Mouse (Mus musculus) forebrain, postnatal 0 days (tissue): ENCODE measurements around the gene Ebf1. TPM values are rescaled to one million over a fixed set of nuclear protein-coding genes. Genes with fewer than 3 reads are reported as not detected.

Source experiments
- ATAC-seq: fragments of 200-750 bp; cut with Nextera tagmentation; 2 replicates; pipeline ENCODE4 v1.8.0; 2017; ENCODE audit warnings: mild to moderate bottlenecking, moderate library complexity
- DNase-seq: peaks from one replicate; pipeline ENCODE4 v3.0.0-alpha.2; 2015
- H3K27ac ChIP-seq: fragments of 300-500 bp; sonication (generic); 2 replicates; pipeline ENCODE4 v1.5.1; 2014; ENCODE audit warnings: low read depth, mild to moderate bottlenecking, antibody characterized with exemption, low read length, moderate library complexity, mixed read lengths
- H3K27me3 ChIP-seq: fragments of 300-500 bp; sonication (generic); 2 replicates; pipeline ENCODE4 v1.6.1; 2014; ENCODE audit warnings: mild to moderate bottlenecking, low read length, mixed read lengths; ENCODE audit not compliant: insufficient read depth
- H3K36me3 ChIP-seq: fragments of 300-500 bp; sonication (generic); 2 replicates; pipeline ENCODE4 v1.6.1; 2014; ENCODE audit warnings: mild to moderate bottlenecking, moderate library complexity; ENCODE audit not compliant: insufficient read depth
- H3K4me1 ChIP-seq: fragments of 300-500 bp; sonication (generic); 2 replicates; pipeline ENCODE4 v1.6.1; 2014; ENCODE audit warnings: antibody characterized with exemption; ENCODE audit not compliant: insufficient read depth
- H3K4me2 ChIP-seq: fragments of 300-500 bp; sonication (generic); 2 replicates; pipeline ENCODE4 v1.6.1; 2014; ENCODE audit warnings: low read depth, mild to moderate bottlenecking, moderate library complexity
- H3K4me3 ChIP-seq: fragments of 300-500 bp; sonication (generic); 2 replicates; pipeline ENCODE4 v1.5.1; 2014; ENCODE audit warnings: low read depth, low read length, mixed read lengths
- H3K9ac ChIP-seq: fragments of 300-500 bp; sonication (generic); 2 replicates; pipeline ENCODE4 v1.6.1; 2014; ENCODE audit warnings: mild to moderate bottlenecking
- H3K9me3 ChIP-seq: fragments of 300-500 bp; sonication (generic); 2 replicates; pipeline ENCODE4 v1.6.1; 2016; ENCODE audit warnings: low read length
- CTCF ChIP-seq: sonication (generic); IDR thresholded peaks from 2 replicates; pipeline ENCODE4 v1.5.1; 2016; ENCODE audit warnings: antibody characterized with exemption, control low read depth, low read depth
- WGBS: fragments of 180-500 bp; shearing (Covaris S2); extraction: QIAGEN DNeasy Blood & Tissue Kit; methylation state at CpG from one replicate; pipeline ENCODE4 v1.1.7; 2014; 5-methylcytosine and 5-hydroxymethylcytosine counted together
- polyA plus RNA-seq: library from polyadenylated mRNA; unstranded; fragments of >200 nt; fragmentation: Nextera tagmentation; extraction: Ambion mirVana; gene quantifications from 2 replicates; pipeline ENCODE4 v1.2.1, GENCODE M21; 2015
- total RNA-seq: library from RNA; depleted of rRNA; stranded (reverse); fragments of >200 nt; gene quantifications from 2 replicates; pipeline ENCODE4 v1.2.3, GENCODE M21; 2014

The Ebf1 gene
- total and polyA plus RNA-seq, 2 experiments from 2014 or later = 12.9 to 20.6 TPM

DNA sequence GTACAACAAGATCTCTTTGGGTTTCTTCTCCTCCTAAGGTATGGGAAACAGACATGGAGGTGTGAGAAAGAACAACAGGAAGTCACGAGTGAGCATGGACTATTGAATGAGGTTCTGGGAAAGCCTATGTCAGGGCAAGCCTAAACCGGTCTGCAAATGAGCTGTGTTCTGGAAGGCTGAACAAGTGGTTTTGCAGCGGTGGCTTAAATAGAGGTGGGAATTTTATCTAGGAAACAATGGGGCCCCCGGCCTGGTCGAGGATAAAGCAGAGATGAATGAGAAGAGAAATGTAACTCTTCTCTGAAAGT, 73.1 kb downstream of the Ebf1 start:
- H3K4me2 ChIP-seq = no peak overlapping the region
- 88% methylated on average over 5 of the region's 5 CpGs for WGBS
- ATAC-seq (no peak), DNase-seq (no peak)
- H3K4me1 ChIP-seq = no peaks in the 10 kb centered on the region
- no peak overlapping the region for H3K27ac ChIP-seq
- no peak overlapping the region for H3K4me3 ChIP-seq
- no peak overlapping the region for H3K9ac ChIP-seq
- no peaks in the 10 kb centered on the region for H3K36me3 ChIP-seq
- peaks cover 15% of the 10 kb centered on the region for H3K27me3 ChIP-seq
- TF ChIP-seq CTCF = no peak
- H3K9me3 ChIP-seq = no peaks in the 10 kb centered on the region

DNA sequence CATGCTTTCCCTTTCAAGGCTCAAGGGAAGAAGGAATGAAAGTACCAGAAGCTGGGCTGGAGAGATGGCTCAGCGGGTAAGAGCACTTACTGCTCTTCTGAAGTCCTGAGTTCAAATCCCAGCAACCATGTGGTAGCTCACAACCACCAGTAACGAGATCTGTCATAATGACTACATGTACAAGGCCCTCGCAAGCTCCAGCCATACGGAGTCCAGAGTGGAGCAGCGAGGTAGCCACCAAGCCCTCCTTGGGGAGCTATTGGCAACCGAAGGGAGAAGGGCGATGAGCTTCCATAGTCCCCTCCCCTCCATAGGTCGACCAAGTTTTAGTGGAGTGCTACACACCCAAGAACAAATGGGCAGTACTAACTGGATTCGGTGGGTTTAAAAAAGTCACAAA, 78.3 kb downstream of the Ebf1 start:
- H3K27ac ChIP-seq = no peak overlapping the region
- DNase-seq (no peak), ATAC-seq (no peak)
- no peak overlapping the region for H3K4me3 ChIP-seq
- H3K27me3 ChIP-seq = peaks cover 6% of the 10 kb centered on the region
- no peak overlapping the region for H3K9ac ChIP-seq
- WGBS = 95% methylated on average over 9 of the region's 9 CpGs
- no peaks in the 10 kb centered on the region for H3K4me1 ChIP-seq
- H3K9me3 ChIP-seq = no peaks in the 10 kb centered on the region
- no peak overlapping the region for H3K4me2 ChIP-seq
- no peaks in the 10 kb centered on the region for H3K36me3 ChIP-seq
- no peak for TF ChIP-seq CTCF

DNA sequence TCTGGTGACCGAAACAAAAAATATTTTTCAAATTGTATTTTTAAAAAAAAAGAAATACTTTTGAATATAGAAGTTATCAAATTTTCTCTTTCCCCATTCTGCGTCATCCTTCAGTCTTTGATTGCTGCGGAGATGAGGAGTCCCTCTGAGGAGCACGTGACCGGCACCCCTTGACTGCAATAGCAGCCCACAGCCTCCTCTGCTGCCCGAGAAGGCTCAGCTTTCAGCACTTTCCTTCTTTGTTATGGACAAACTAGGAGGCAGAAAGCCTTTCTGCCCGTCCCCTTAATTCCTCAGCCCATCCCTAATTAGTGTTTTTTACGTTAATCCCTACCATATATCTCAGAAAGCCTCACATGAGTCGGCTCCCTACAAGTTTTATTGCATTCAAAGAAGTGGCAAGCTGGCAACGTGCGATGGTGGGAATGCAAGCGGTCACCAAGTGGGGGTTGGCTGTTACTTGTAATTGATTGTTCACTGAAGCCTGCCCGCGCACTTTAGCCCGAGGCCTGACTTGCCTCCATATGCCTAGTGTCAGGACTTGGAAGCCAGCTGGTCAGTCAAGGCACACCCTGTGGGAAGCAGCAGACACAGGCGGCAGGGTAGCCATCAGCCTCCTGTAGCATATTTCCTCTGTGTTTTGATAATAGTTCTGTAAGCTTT, 79.6 kb downstream of the Ebf1 start:
- Histone ChIP-seq H3K9ac (no peak overlapping the region), H3K36me3 (no peaks in the 10 kb centered on the region), H3K9me3 (no peaks in the 10 kb centered on the region), H3K4me2 (peak overlapping the region; percentile 26), H3K27ac (no peak overlapping the region), H3K27me3 (peaks cover 6% of the 10 kb centered on the region), H3K4me3 (no peak overlapping the region), H3K4me1 (no peaks in the 10 kb centered on the region)
- whole genome bisulfite sequencing = 7% methylated on average over 16 of the region's 16 CpGs
- DNase-seq = peak; percentile 27
- TF ChIP-seq CTCF = no peak
- ATAC-seq = peak; percentile 43

DNA sequence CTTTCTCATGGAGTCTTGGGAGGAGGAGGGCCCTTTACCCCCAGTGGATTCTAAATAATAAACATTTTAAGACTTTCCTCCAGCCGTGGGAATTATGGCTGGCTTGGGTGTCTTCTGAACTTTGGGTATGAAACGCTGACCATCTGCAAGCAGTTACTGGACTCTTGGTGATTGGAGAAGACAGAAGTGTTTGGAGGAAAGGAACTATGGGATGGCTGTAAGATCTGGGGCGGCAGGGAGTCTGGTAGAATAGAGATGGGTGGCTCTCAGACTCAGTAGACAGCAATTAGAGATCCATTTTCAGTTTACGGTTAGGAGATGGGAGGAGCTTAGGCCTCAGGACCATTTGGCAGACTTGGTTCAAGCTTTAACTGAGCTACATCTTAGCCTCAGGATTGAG, 83.1 kb downstream of the Ebf1 start:
- Histone ChIP-seq H3K4me1 (no peaks in the 10 kb centered on the region), H3K4me3 (no peak overlapping the region), H3K27ac (no peak overlapping the region), H3K4me2 (no peak overlapping the region), H3K36me3 (no peaks in the 10 kb centered on the region), H3K9ac (no peak overlapping the region), H3K27me3 (no peaks in the 10 kb centered on the region), H3K9me3 (no peaks in the 10 kb centered on the region)
- TF ChIP-seq CTCF = no peak
- no peak for DNase-seq
- ATAC-seq = no peak
- WGBS = 85% methylated on average over 4 of the region's 4 CpGs

DNA sequence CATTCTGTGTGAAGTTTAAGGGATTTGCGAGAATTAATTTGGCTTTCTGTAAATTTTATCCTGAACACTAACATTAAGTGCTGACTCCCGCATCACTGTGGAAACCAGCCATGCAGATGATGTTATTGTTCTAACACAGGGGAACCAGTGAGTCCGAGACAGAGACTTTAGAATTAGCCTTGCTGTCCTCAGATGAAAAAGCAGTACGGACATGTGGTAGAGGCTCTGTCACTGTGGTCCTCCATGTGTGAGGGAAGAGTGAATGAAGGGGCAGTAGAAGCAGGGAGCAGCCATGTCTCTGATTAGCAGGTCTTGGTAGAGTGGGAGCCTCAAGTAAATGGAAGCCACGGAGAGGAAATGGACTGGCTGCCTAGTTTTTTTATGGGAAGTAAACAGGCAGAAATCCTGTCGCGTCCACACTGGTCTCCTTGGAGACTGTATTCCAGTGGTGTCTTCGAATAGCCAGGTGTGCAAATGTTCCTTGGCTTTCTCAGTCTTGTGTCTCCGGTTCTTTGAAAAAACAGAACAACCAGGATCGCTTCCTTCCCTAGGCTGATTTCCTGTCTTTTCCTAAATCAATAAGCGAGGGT, 84.2 kb downstream of the Ebf1 start:
- H3K4me2 ChIP-seq = no peak overlapping the region
- H3K27me3 ChIP-seq = no peaks in the 10 kb centered on the region
- TF ChIP-seq CTCF = no peak
- H3K9ac ChIP-seq = no peak overlapping the region
- no peaks in the 10 kb centered on the region for H3K36me3 ChIP-seq
- no peaks in the 10 kb centered on the region for H3K4me1 ChIP-seq
- no peak overlapping the region for H3K4me3 ChIP-seq
- ATAC-seq (no peak), DNase-seq (no peak)
- WGBS = 53% methylated on average over 11 of the region's 11 CpGs
- no peaks in the 10 kb centered on the region for H3K9me3 ChIP-seq
- no peak overlapping the region for H3K27ac ChIP-seq

DNA sequence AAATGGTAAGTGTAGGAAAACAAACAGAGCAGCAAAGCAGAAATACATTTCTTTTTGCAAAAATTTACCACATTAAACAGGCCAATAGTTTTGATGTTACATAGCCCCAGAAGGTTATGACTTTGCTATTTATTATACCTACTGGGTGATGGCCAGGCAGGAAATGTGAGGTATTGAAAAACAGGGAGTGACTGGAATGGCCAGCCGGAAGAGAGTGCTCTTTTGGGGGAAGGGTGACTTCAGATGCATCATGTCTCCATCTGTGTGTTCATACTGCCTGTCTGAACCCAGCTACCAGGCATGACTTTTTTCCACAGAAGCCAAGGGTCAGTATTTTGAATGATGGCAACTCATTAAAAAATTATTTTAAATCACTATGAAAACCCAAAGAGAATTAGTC, 84.7 kb downstream of the Ebf1 start:
- ATAC-seq (no peak), DNase-seq (no peak)
- H3K9me3 ChIP-seq = no peaks in the 10 kb centered on the region
- H3K27ac ChIP-seq = no peak overlapping the region
- no peaks in the 10 kb centered on the region for H3K4me1 ChIP-seq
- H3K4me3 ChIP-seq = no peak overlapping the region
- no peak for TF ChIP-seq CTCF
- 72% methylated on average over 1 of the region's 1 CpGs for WGBS
- no peak overlapping the region for H3K4me2 ChIP-seq
- H3K9ac ChIP-seq = no peak overlapping the region
- no peaks in the 10 kb centered on the region for H3K27me3 ChIP-seq
- H3K36me3 ChIP-seq = no peaks in the 10 kb centered on the region

DNA sequence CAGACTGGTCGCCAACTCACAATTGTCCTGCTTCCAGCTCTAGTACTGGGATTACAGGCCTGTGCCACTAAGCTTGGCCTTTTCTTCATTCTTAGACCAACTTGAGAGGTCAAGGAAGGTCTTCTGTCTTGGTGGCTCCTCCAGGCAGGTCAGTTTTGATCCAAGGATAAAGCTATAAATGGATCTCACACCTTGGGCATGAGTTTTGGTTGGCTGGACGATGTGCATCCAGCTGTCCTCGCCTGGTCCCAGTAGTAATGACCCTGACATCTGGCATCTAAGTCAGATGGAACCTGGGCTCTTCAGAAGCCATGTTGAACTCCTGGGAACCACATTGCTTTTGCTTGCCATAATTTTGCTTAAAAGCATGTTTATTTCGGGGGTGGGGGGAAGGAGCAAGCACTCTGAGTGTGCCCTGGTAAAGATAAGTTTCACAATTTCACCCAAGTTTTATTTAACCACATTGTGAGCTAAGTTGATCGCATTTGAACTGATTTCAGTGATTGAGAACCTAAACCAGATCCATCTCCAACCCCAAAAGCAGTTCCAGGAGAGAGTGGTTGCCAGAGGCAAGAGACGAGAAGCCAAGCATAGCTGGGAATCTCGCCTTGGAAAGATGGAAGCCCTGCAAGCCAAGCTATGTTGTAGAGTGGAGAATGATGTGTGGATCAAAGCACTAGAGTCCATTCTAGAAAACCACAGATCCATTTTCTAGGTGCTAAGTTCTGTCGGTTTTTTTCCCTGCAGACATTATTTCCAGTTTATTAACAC, 85.8 kb downstream of the Ebf1 start:
- ATAC-seq = no peak
- no peak for TF ChIP-seq CTCF
- no peaks in the 10 kb centered on the region for H3K4me1 ChIP-seq

More for the DNA sequence above, 85.8 kb downstream of the Ebf1 start:
- no peaks in the 10 kb centered on the region for H3K27me3 ChIP-seq
- no peak for DNase-seq
- no peaks in the 10 kb centered on the region for H3K9me3 ChIP-seq
- no peak overlapping the region for H3K4me2 ChIP-seq
- 87% methylated on average over 8 of the region's 8 CpGs for WGBS
- H3K9ac ChIP-seq = no peak overlapping the region
- H3K36me3 ChIP-seq = no peaks in the 10 kb centered on the region
- H3K4me3 ChIP-seq = no peak overlapping the region
- H3K27ac ChIP-seq = no peak overlapping the region
